Mouse (Mus musculus) thymus, adult 2 months (tissue): ENCODE measurements at regions not wholly inside any gene's neighbourhood (a gene's known extent, or its start where the extent isn't known, plus 50 kb on each side); places are given as distances from the start of the nearest gene placed in this dataset.

Experiments used
- CTCF ChIP-seq: fragments of 200-500 bp; IDR thresholded peaks from 2 replicates; pipeline ENCODE4 v1.5.1; 2012; ENCODE audit warnings: mild to moderate bottlenecking, control low read depth, low read length, moderate library complexity, borderline replicate concordance; ENCODE audit not compliant: control insufficient read depth, poor library complexity, insufficient read depth; ENCODE audit errors: extremely low read depth
- POLR2A ChIP-seq: fragments of 200-500 bp; IDR thresholded peaks from 2 replicates; pipeline ENCODE4 v1.6.1; 2012; ENCODE audit warnings: mild to moderate bottlenecking, low read length, control low read depth, moderate library complexity; ENCODE audit not compliant: control insufficient read depth, poor library complexity, insufficient read depth; ENCODE audit errors: extremely low read depth

DNA sequence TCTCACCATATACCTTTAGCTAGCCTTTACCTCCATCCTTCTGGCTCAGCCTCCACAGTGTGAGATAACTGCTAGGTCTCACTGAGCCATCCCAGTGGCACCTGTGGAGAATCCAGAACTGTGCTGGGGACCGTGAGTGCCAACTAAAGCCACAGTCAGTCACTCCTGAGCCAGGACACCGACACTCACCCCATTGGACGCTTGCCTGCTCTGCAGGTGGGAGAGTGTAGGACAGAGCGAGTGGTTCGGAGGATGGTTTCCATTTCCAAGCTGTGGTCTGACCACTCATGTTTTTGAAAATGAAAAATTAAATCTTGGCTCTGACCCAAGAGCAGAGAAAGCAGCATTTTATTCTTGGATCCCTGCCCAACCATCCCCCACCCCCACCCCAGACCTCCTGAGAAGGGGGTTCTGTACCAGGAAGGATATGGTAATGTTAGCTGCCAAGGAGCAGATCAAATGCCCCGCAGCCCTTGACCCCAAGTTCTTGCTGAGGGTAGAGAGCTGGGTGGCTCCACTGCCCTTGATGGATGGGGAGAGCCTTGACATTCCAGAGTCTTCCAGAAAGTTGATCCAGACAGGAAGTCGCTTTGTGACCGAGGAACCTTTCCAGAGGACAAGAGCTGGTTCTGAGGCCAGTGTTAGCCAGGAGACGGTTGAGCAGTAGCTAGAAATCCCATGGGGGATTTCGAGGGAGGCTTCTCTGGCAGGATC lies 83.3 kb upstream of the Smim23 start:
- no peak for TF ChIP-seq CTCF
- no peak for TF ChIP-seq POLR2A
